Mouse (Mus musculus) heart, postnatal 0 days (tissue): Measurements from ENCODE around the gene Ccdc34. TPM values are rescaled to one million over a fixed set of nuclear protein-coding genes. Genes with fewer than 3 reads are reported as not detected.

Source experiments
- ATAC-seq: fragments of 200-750 bp; cut with Nextera tagmentation; 2 replicates; pipeline ENCODE4 v1.8.0; 2017; ENCODE audit warnings: low read depth, moderate number of reproducible peaks, moderate library complexity; ENCODE audit not compliant: insufficient read depth
- DNase-seq: peaks from one replicate; pipeline ENCODE4 v3.0.0-alpha.2; 2016; ENCODE audit warnings: low spot score
- H3K27ac ChIP-seq: fragments of 300-500 bp; sonication (generic); 2 replicates; pipeline ENCODE4 v1.5.1; 2014; ENCODE audit warnings: low read depth, mild to moderate bottlenecking
- H3K27me3 ChIP-seq: fragments of 300-500 bp; sonication (generic); 2 replicates; pipeline ENCODE4 v1.6.1; 2014; ENCODE audit warnings: low read length, mixed read lengths; ENCODE audit not compliant: control insufficient read depth, insufficient read depth
- H3K36me3 ChIP-seq: fragments of 300-500 bp; sonication (generic); replicated peaks from 2 replicates; pipeline ENCODE4 v1.6.1; 2014; ENCODE audit warnings: low read length, mixed read lengths; ENCODE audit not compliant: control insufficient read depth, insufficient read depth
- H3K4me1 ChIP-seq: fragments of 300-500 bp; sonication (generic); 2 replicates; pipeline ENCODE4 v1.6.1; 2014; ENCODE audit warnings: antibody characterized with exemption; ENCODE audit not compliant: control insufficient read depth, insufficient read depth
- H3K4me2 ChIP-seq: fragments of 300-500 bp; sonication (generic); 2 replicates; pipeline ENCODE4 v1.6.1; 2014; ENCODE audit warnings: low read depth, mild to moderate bottlenecking, low read length, moderate library complexity
- H3K4me3 ChIP-seq: fragments of 300-500 bp; sonication (generic); 2 replicates; pipeline ENCODE4 v1.5.1; 2014; ENCODE audit warnings: low read depth, low read length
- H3K9ac ChIP-seq: fragments of 300-500 bp; sonication (generic); replicated peaks from 2 replicates; pipeline ENCODE4 v1.6.1; 2014; ENCODE audit warnings: low read depth, low read length, mixed read lengths
- H3K9me3 ChIP-seq: fragments of 300-500 bp; sonication (generic); replicated peaks from 2 replicates; pipeline ENCODE4 v1.6.1; 2016; ENCODE audit warnings: low read length; ENCODE audit not compliant: control insufficient read depth
- CTCF ChIP-seq: IDR thresholded peaks from 2 replicates; pipeline ENCODE4 v1.5.1; 2016; ENCODE audit warnings: antibody characterized with exemption, control low read depth, low read depth
- EP300 ChIP-seq: IDR thresholded peaks from 2 replicates; pipeline ENCODE4 v1.6.1; 2016; ENCODE audit warnings: antibody characterized with exemption, low read depth
- WGBS: fragments of 180-500 bp; shearing (Covaris S2); extraction: QIAGEN DNeasy Blood & Tissue Kit; methylation state at CpG from one replicate; pipeline ENCODE4 v1.1.7; 2014; 5-methylcytosine and 5-hydroxymethylcytosine counted together
- polyA plus RNA-seq: library from polyadenylated mRNA; unstranded; fragments of >200 nt; fragmentation: Nextera tagmentation; extraction: Ambion mirVana; gene quantifications from 2 replicates; pipeline ENCODE4 v1.2.1, GENCODE M21; 2015
- total RNA-seq: library from RNA; depleted of rRNA; stranded (reverse); fragments of >200 nt; gene quantifications from 2 replicates; pipeline ENCODE4 v1.2.3, GENCODE M21; 2014; ENCODE audit warnings: low replicate concordance; rRNA removed

The Ccdc34 gene
- total and polyA plus RNA-seq, 2 experiments from 2014 or later, result 6.9 to 16.5 TPM

DNA sequence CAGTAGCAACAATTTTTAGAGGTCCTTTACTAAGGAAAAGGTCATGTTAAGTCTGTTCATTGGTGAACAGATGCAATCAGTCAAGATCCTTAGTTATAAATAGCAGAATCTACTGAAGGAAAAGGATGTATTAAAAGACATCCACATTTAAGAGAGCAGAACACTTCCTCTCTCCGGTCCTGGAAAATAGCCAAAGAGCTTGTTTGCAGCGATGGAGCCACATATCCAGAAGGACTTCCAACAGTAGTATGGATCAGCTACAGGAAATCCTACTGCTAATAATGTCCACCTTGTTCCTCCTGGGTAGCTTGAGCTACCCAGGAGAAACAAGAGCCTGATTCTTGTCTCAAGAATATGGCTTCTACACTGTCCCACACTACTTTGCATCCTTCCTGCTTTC, 205.2 kb downstream of the Ccdc34 start:
- Histone ChIP-seq H3K4me1 (no peaks in the 10 kb centered on the region; the same call in 1 of the 2 replicates), H3K27me3 (no peaks in the 10 kb centered on the region), H3K9me3 (no peaks in the 10 kb centered on the region), H3K9ac (no peak overlapping the region), H3K36me3 (no peaks in the 10 kb centered on the region), H3K27ac (no peak overlapping the region), H3K4me3 (no peak overlapping the region), H3K4me2 (no peak overlapping the region)
- 52% methylated on average over 2 of the region's 2 CpGs for whole genome bisulfite sequencing
- TF ChIP-seq CTCF, result no peak
- TF ChIP-seq EP300, result no peak
- no peak for DNase-seq
- no peak for ATAC-seq

Other genes starting within 250 kb of the Ccdc34 start
- 28.1 and 32.3 TPM in 2 replicates for gene Lin7c, start 127.0 kb upstream of the Ccdc34 start, total RNA-seq
- gene Lin7c, start 127.0 kb upstream of the Ccdc34 start, polyA plus RNA-seq, result 27.8 and 28.2 TPM in 2 replicates
- gene Lgr4, start 100.2 kb upstream of the Ccdc34 start, total RNA-seq, result 49.7 and 61.2 TPM in 2 replicates
- 10.2 and 10.9 TPM in 2 replicates for gene Lgr4, start 100.2 kb upstream of the Ccdc34 start, polyA plus RNA-seq